Mouse (Mus musculus): Measurements from ENCODE around the gene Pcdh19. TPM values are rescaled to one million over a fixed set of nuclear protein-coding genes. Genes with fewer than 3 reads are reported as not detected.

The Pcdh19 gene
- polyA plus RNA-seq, 1 experiment from 2014 or later: 26.3 TPM

DNA sequence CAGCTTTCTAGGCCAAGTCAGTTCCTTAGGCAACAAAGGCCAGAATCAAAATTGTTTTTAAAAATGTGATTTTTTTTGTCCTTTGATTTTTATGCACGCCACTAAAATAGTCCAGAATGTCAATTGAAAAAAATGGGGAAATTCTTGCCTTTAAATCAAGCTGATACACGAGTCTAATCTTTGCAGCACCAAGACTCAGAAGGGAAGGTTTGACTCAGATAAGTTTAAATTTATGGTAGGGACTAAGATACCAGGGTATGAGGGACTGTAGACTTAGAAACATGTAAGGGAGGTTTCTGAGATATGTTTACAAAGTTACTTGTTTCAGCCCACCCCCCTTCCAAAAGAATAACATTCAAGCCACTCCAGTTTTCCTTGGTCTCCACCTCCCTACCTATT, 3.6 kb upstream of the Pcdh19 start:
- no peaks in the 10 kb centered on the region for H3K4me1 ChIP-seq (ENCODE audit: control insufficient read depth, insufficient read depth, low read length)
- no peaks in the 10 kb centered on the region for H3K9me3 ChIP-seq (replicated peaks; ENCODE audit: control insufficient read depth, low read length, poor library complexity, severe bottlenecking)
- H3K27ac ChIP-seq (ENCODE audit: low read length): no peak overlapping the region
- H3K4me2 ChIP-seq (ENCODE audit: low read length): no peak overlapping the region
- 48% methylated on average over 2 of the region's 2 CpGs for WGBS
- H3K9ac ChIP-seq (ENCODE audit: low read depth, low read length): no peak overlapping the region
- no peak for ATAC-seq
- no peak overlapping the region for H3K4me3 ChIP-seq (ENCODE audit: low read depth, low read length)
- H3K27me3 ChIP-seq (ENCODE audit: control insufficient read depth, insufficient read depth, low read depth, low read length): peaks cover 3% of the 10 kb centered on the region; the same call in 1 of the 2 replicates
- H3K36me3 ChIP-seq (ENCODE audit: control insufficient read depth, insufficient read depth, low read length): no peaks in the 10 kb centered on the region

DNA sequence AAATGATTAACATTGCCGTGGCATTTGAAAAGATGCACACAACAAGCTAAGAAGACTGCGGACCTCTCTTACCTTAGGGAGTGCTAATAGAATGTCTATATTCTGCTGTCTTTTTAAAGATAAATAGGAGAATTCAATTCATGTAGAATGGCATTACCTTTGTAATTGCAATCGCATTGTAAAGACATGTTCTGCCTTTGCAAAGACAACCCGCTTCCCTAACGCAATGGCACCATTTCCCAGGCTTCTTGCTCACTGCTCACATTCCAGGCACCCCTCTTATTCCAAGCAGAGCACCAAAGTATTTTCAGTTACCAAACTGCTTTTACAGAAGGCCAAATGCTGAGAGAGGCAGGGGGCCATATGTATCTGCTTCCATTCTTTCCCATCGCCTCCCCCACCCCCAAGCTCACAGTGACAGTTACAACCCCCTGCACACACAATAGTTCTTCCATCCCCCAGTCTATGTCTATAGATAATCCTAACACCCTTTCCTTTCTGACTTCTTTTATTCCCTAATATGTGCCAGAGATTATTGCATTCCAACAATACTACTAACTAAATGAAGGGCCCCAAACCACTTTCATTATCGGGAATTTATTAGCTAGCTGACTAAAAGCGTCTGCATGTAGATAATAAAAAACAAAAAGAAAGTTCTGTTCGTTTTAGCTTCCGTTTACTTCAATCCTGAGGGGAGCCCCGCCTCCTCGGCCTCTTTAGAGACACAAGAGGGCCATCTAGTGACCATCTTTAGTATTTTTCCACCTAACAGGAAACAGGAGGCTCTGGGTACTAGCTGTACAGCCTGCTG, 3.0 kb upstream of the Pcdh19 start:
- Histone ChIP-seq H3K27me3 (ENCODE audit: control insufficient read depth, insufficient read depth, low read depth, low read length) (peaks cover 3% of the 10 kb centered on the region; the same call in 1 of the 2 replicates), H3K4me2 (ENCODE audit: low read length) (peak overlapping the region; percentile 58), H3K4me1 (ENCODE audit: control insufficient read depth, insufficient read depth, low read length) (no peaks in the 10 kb centered on the region), H3K9me3 (replicated peaks; ENCODE audit: control insufficient read depth, low read length, poor library complexity, severe bottlenecking) (no peaks in the 10 kb centered on the region), H3K9ac (ENCODE audit: low read depth, low read length) (peak overlapping the region; percentile 50), H3K36me3 (ENCODE audit: control insufficient read depth, insufficient read depth, low read length) (no peaks in the 10 kb centered on the region), H3K27ac (ENCODE audit: low read length) (peak overlapping the region; percentile 75), H3K4me3 (ENCODE audit: low read depth, low read length) (peak overlapping the region; percentile 61)
- ATAC-seq: 0 out of 2 replicates have a peak, but pooled peaks have one; percentile 44
- WGBS: 11% methylated on average over 12 of the region's 12 CpGs

DNA sequence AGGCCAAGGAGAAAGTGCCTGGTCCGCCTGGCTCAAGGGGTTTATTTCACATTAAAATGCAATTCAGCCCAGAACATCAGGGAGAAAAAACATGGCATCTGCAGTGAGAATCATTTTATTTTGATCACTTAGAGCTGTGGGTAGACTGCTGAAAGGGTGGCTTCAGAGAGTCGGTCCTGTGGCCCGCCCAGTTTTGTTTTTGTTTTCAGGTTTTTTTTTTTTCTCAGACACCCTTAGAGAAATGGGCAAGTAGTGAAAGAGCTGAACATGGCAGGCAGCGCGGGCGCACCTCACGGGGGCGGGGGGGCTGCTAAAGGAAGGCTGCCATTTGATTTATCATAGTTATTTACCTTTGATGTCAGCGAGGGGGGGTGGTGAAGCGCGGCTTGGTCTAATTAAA, 2.0 kb upstream of the Pcdh19 start:
- WGBS: 16% methylated on average over 11 of the region's 11 CpGs
- Histone ChIP-seq H3K27me3 (ENCODE audit: control insufficient read depth, insufficient read depth, low read depth, low read length) (peaks cover 3% of the 10 kb centered on the region; the same call in 1 of the 2 replicates), H3K9me3 (replicated peaks; ENCODE audit: control insufficient read depth, low read length, poor library complexity, severe bottlenecking) (no peaks in the 10 kb centered on the region), H3K4me2 (ENCODE audit: low read length) (peak overlapping the region; percentile 58), H3K4me3 (ENCODE audit: low read depth, low read length) (peak overlapping the region; percentile 61), H3K27ac (ENCODE audit: low read length) (peak overlapping the region; percentile 75), H3K4me1 (ENCODE audit: control insufficient read depth, insufficient read depth, low read length) (no peaks in the 10 kb centered on the region), H3K36me3 (ENCODE audit: control insufficient read depth, insufficient read depth, low read length) (no peaks in the 10 kb centered on the region), H3K9ac (ENCODE audit: low read depth, low read length) (peak overlapping the region; percentile 50)
- ATAC-seq: no peak

DNA sequence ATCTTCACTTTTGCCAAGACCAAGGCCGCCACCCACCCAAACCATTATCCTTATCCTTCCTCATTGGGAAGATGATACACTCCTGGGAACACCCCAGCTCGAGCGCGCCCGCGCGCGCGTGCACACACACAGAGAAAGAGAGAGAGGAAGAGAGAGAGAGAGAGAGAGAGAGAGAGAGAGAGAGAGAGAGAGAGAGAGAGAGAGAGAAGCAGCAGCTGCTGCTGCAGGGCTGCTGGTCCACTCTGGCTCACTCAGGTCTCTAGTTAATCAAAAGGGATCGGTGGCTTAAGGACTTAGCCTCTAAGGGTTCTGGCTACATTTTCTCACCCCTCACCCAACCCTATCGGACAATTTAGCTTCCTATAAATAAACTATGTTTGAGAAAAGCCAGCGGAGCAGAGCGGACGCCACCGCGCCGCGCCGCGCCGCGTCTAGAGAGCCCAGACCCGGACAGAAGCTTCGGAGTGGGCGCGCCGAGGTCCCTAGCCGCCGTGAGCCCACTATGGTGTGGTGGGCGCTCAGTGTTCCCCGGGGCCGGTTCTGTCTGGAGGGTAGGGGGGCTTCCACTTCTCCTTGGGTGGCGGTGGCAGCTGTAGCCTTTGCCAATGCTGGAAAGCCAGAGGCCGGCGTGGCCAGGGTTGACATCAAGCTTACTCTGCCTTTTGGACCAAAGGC, 926 bp upstream of the Pcdh19 start:
- Histone ChIP-seq H3K4me1 (ENCODE audit: control insufficient read depth, insufficient read depth, low read length) (no peaks in the 10 kb centered on the region), H3K27ac (ENCODE audit: low read length) (peak overlapping the region; percentile 77), H3K4me2 (ENCODE audit: low read length) (peak overlapping the region; percentile 58), H3K36me3 (ENCODE audit: control insufficient read depth, insufficient read depth, low read length) (no peaks in the 10 kb centered on the region), H3K9me3 (replicated peaks; ENCODE audit: control insufficient read depth, low read length, poor library complexity, severe bottlenecking) (no peaks in the 10 kb centered on the region), H3K27me3 (ENCODE audit: control insufficient read depth, insufficient read depth, low read depth, low read length) (no peaks in the 10 kb centered on the region), H3K9ac (ENCODE audit: low read depth, low read length) (peak overlapping the region; percentile 68), H3K4me3 (ENCODE audit: low read depth, low read length) (peak overlapping the region; percentile 61)
- 26% methylated on average over 33 of the region's 35 CpGs for WGBS
- no peak for ATAC-seq

DNA sequence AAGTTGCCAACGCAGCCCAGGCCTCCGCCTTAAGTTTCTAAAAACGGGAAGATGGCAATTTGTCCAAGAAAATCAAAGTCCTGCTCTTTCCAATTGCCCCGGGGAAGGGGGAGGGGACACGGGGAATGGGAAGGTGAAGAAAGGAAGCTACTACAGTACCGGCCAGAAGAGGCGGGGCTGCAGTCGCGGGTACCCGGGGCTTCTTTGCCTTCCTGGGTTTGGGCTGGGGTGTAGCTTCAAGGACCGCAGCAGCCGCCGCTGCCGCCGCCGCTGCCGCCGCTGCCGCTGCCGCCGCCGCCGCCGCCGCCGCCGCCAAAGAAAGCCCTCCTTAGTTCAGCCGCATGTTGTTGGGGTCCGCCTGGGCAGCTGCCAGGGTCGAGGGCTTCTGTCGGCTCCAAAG, 631 bp downstream of the Pcdh19 start:
- Histone ChIP-seq H3K4me2 (ENCODE audit: low read length) (peak overlapping the region; percentile 58), H3K4me3 (ENCODE audit: low read depth, low read length) (peak overlapping the region; percentile 61), H3K9ac (ENCODE audit: low read depth, low read length) (peak overlapping the region; percentile 75), H3K4me1 (ENCODE audit: control insufficient read depth, insufficient read depth, low read length) (no peaks in the 10 kb centered on the region), H3K9me3 (replicated peaks; ENCODE audit: control insufficient read depth, low read length, poor library complexity, severe bottlenecking) (no peaks in the 10 kb centered on the region), H3K27me3 (ENCODE audit: control insufficient read depth, insufficient read depth, low read depth, low read length) (no peaks in the 10 kb centered on the region), H3K27ac (ENCODE audit: low read length) (peak overlapping the region; percentile 83), H3K36me3 (ENCODE audit: control insufficient read depth, insufficient read depth, low read length) (no peaks in the 10 kb centered on the region)
- WGBS: 16% methylated on average over 26 of the region's 31 CpGs
- no peak for ATAC-seq

DNA sequence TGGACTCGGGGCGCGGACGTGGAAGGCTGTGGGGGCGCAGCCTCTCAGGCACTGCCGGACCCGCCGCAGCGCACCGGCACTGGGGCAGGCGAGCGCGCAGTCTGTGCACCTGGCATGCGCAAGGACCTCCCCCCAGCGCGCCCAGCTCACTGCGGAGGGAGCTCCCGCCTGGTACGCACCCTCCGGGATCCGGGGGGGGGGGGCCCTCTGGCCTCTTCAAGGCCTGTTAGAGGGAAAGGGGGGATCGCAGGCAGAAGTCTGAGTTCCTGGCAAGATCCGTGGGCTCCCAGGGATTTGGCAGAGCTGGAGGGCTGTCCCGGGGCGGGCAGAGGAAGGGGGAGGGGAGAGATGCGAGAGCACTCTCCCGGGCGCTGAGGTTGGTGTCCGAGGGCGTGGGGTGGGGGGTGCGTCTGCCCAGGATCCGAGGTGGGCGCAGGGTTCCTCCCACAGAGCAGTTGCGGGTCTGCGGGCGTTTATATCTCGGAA, 1.1 kb downstream of the Pcdh19 start:
- peak overlapping the region; percentile 61 for H3K4me3 ChIP-seq (ENCODE audit: low read depth, low read length)
- peak overlapping the region; percentile 58 for H3K4me2 ChIP-seq (ENCODE audit: low read length)
- 15% methylated on average over 15 of the region's 37 CpGs for WGBS
- no peaks in the 10 kb centered on the region for H3K27me3 ChIP-seq (ENCODE audit: control insufficient read depth, insufficient read depth, low read depth, low read length)
- H3K9ac ChIP-seq (ENCODE audit: low read depth, low read length): peak overlapping the region; percentile 75
- no peaks in the 10 kb centered on the region for H3K9me3 ChIP-seq (replicated peaks; ENCODE audit: control insufficient read depth, low read length, poor library complexity, severe bottlenecking)
- ATAC-seq: peak; percentile 16
- H3K36me3 ChIP-seq (ENCODE audit: control insufficient read depth, insufficient read depth, low read length): no peaks in the 10 kb centered on the region
- H3K27ac ChIP-seq (ENCODE audit: low read length): peak overlapping the region; percentile 83
- no peaks in the 10 kb centered on the region; the same call in 1 of the 2 replicates for H3K4me1 ChIP-seq (ENCODE audit: control insufficient read depth, insufficient read depth, low read length)

DNA sequence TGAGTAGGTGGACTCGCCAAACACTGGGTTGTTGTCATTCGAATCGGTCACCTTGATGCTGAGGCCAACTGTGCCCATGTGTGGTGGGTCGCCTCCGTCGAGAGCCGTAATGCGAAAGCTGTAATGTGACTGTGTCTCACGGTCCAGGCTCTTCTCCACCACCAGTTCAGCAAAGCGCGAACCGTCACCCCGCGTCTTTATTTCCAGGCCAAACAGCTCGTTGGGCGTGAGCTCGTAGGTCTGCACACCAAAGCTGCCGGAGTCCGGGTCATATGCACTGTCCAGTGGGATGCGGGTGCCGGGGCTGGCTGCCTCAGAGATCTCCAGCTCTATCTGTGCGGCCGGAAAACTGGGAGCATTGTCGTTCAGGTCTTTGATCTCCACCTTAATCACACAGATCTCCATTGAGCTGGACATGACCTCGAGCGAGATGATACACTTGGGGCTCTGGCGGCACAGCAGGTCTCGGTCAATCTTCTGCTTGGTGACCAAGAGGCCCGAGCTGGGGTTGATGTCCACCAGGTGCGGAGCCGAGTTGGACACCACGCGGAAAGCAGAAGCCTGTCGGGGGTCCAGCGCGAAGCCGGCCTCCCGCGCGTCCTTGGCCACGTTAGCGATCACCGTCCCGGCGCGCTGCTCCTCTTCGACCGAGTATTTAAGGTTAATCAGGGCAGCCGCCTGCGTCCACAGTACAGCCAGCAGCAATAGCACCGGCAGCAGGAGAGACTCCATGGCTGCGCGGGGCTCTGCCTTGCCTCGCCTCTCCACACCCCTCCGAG, 2.1 kb downstream of the Pcdh19 start:
- H3K36me3 ChIP-seq (ENCODE audit: control insufficient read depth, insufficient read depth, low read length): no peaks in the 10 kb centered on the region
- 16% methylated on average over 48 of the region's 55 CpGs for WGBS
- peak overlapping the region; percentile 83; the same call in 1 of the 2 replicates for H3K27ac ChIP-seq (ENCODE audit: low read length)
- no peaks in the 10 kb centered on the region for H3K27me3 ChIP-seq (ENCODE audit: control insufficient read depth, insufficient read depth, low read depth, low read length)
- no peak for ATAC-seq
- H3K4me1 ChIP-seq (ENCODE audit: control insufficient read depth, insufficient read depth, low read length): peaks cover 3% of the 10 kb centered on the region; the same call in 1 of the 2 replicates
- peak overlapping the region; percentile 75 for H3K9ac ChIP-seq (ENCODE audit: low read depth, low read length)
- H3K4me2 ChIP-seq (ENCODE audit: low read length): peak overlapping the region; percentile 58
- no peaks in the 10 kb centered on the region for H3K9me3 ChIP-seq (replicated peaks; ENCODE audit: control insufficient read depth, low read length, poor library complexity, severe bottlenecking)
- H3K4me3 ChIP-seq (ENCODE audit: low read depth, low read length): peak overlapping the region; percentile 61

DNA sequence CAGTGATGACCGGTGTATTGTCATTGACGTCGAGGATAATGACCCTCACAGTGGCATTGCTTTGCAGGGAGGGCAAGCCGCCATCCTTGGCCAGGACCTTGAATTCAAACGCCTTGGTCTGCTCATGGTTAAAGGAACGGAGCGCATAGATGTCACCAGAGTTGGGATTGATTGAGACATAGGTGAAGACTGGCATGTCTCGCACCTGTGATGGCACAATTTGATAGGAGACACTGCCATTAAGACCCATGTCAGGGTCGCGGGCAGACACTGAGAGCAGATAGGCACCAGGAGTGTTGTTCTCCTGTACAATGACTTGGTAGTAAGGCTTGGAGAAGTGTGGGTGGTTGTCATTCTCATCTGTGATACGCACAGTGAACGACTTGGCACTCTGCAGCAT, 3.2 kb downstream of the Pcdh19 start:
- Histone ChIP-seq H3K4me2 (ENCODE audit: low read length) (peak overlapping the region; percentile 58), H3K4me3 (ENCODE audit: low read depth, low read length) (peak overlapping the region; percentile 61), H3K36me3 (ENCODE audit: control insufficient read depth, insufficient read depth, low read length) (no peaks in the 10 kb centered on the region), H3K4me1 (ENCODE audit: control insufficient read depth, insufficient read depth, low read length) (peaks cover 3% of the 10 kb centered on the region; the same call in 1 of the 2 replicates), H3K9me3 (replicated peaks; ENCODE audit: control insufficient read depth, low read length, poor library complexity, severe bottlenecking) (no peaks in the 10 kb centered on the region), H3K27me3 (ENCODE audit: control insufficient read depth, insufficient read depth, low read depth, low read length) (no peaks in the 10 kb centered on the region), H3K27ac (ENCODE audit: low read length) (peak overlapping the region; percentile 20; the same call in 1 of the 2 replicates), H3K9ac (ENCODE audit: low read depth, low read length) (peak overlapping the region; percentile 75)
- 40% methylated on average over 12 of the region's 12 CpGs for WGBS
- no peak for ATAC-seq
